Mouse (Mus musculus) intestine, embryonic 16.5 days (tissue): Measurements from ENCODE around the gene Anxa6. TPM values are rescaled to one million over a fixed set of nuclear protein-coding genes. Genes with fewer than 3 reads are reported as not detected.
"Not testable (repeated sequence)": the region's sequence is repeated elsewhere in the genome, so short reads cannot be mapped to it uniquely, and the experiment has no call there.

Source experiments
- ATAC-seq: fragments of 200-750 bp; cut with Nextera tagmentation; 2 replicates; pipeline ENCODE4 v1.8.0; 2017; ENCODE audit warnings: moderate TSS enrichment, moderate library complexity
- H3K27ac ChIP-seq: fragments of 300-500 bp; sonication (generic); 2 replicates; pipeline ENCODE4 v1.5.1; 2014; ENCODE audit warnings: mild to moderate bottlenecking, low read length
- H3K27me3 ChIP-seq: fragments of 300-500 bp; sonication (generic); replicated peaks from 2 replicates; pipeline ENCODE4 v1.6.1; 2014; ENCODE audit warnings: low read length, control low read depth, mixed read lengths; ENCODE audit not compliant: control insufficient read depth, insufficient read depth
- H3K36me3 ChIP-seq: fragments of 300-500 bp; sonication (generic); 2 replicates; pipeline ENCODE4 v1.6.1; 2014; ENCODE audit warnings: low read length, control low read depth; ENCODE audit not compliant: control insufficient read depth, insufficient read depth
- H3K4me1 ChIP-seq: fragments of 300-500 bp; sonication (generic); 2 replicates; pipeline ENCODE4 v1.6.1; 2014; ENCODE audit warnings: low read length, control low read depth, mixed read lengths; ENCODE audit not compliant: control insufficient read depth, insufficient read depth
- H3K4me2 ChIP-seq: fragments of 300-500 bp; sonication (generic); 2 replicates; pipeline ENCODE4 v1.6.1; 2014; ENCODE audit warnings: low read depth, low read length, control low read depth
- H3K4me3 ChIP-seq: fragments of 300-500 bp; sonication (generic); 2 replicates; pipeline ENCODE4 v1.5.1; 2014; ENCODE audit warnings: mild to moderate bottlenecking, low read length
- H3K9ac ChIP-seq: fragments of 300-500 bp; sonication (generic); 2 replicates; pipeline ENCODE4 v1.6.1; 2014; ENCODE audit warnings: low read depth, low read length
- H3K9me3 ChIP-seq: fragments of 300-500 bp; sonication (generic); 2 replicates; pipeline ENCODE4 v1.6.1; 2016; ENCODE audit warnings: low read length, control low read depth; ENCODE audit not compliant: control insufficient read depth
- WGBS: fragments of 180-500 bp; shearing (Covaris S2); extraction: QIAGEN DNeasy Blood & Tissue Kit; methylation state at CpG from one replicate; pipeline ENCODE4 v1.1.7; 2014; 5-methylcytosine and 5-hydroxymethylcytosine counted together
- polyA plus RNA-seq: library from polyadenylated mRNA; unstranded; fragments of >200 nt; fragmentation: Nextera tagmentation; extraction: Ambion mirVana; gene quantifications from 2 replicates; pipeline ENCODE4 v1.2.1, GENCODE M21; 2015

The Anxa6 gene
- polyA plus RNA-seq, 1 experiment from 2014 or later = 247 TPM

GRCm38 (mm10) chr11:54961921-54962320 is 71.3 kb downstream of the Anxa6 start:
- Histone ChIP-seq H3K27me3 (no peaks in the 10 kb centered on the region), H3K36me3 (no peaks in the 10 kb centered on the region), H3K9ac (peak overlapping the region; percentile 56; the same call in 1 of the 2 replicates), H3K4me1 (peaks cover 30% of the 10 kb centered on the region), H3K4me2 (peak overlapping the region; percentile 37), H3K9me3 (no peaks in the 10 kb centered on the region), H3K4me3 (0 out of 2 replicates have a peak overlapping the region, but pooled peaks have one; percentile 9), H3K27ac (peak overlapping the region; percentile 74; the same call in 1 of the 2 replicates)
- no peak for ATAC-seq
- whole genome bisulfite sequencing = 48% methylated on average over 3 of the region's 3 CpGs

- no peaks in the 10 kb centered on the region for H3K36me3 ChIP-seq
- peaks cover 30% of the 10 kb centered on the region for H3K4me1 ChIP-seq
- H3K27ac ChIP-seq = no peak overlapping the region; the same call in 1 of the 2 replicates
- 0 out of 2 replicates have a peak overlapping the region, but pooled peaks have one; percentile 56 for H3K9ac ChIP-seq
- no peak overlapping the region for H3K4me3 ChIP-seq
- H3K27me3 ChIP-seq = no peaks in the 10 kb centered on the region
- peak overlapping the region; percentile 37; the same call in 1 of the 2 replicates for H3K4me2 ChIP-seq
- ATAC-seq = no peak
- 72% methylated on average over 6 of the region's 6 CpGs for WGBS
- H3K9me3 ChIP-seq = no peaks in the 10 kb centered on the region
Observed at GRCm38 (mm10) chr11:54961164-54961850, 71.9 kb downstream of the Anxa6 start.

GRCm38 (mm10) chr11:54960251-54960650 is 73.0 kb downstream of the Anxa6 start:
- no peak for ATAC-seq
- Histone ChIP-seq H3K36me3 (no peaks in the 10 kb centered on the region), H3K27me3 (no peaks in the 10 kb centered on the region), H3K4me1 (peaks cover 33% of the 10 kb centered on the region), H3K9me3 (no peaks in the 10 kb centered on the region), H3K27ac (no peak overlapping the region), H3K4me3 (no peak overlapping the region), H3K4me2 (no peak overlapping the region), H3K9ac (no peak overlapping the region)
- 71% methylated on average over 6 of the region's 6 CpGs for WGBS

GRCm38 (mm10) chr11:54958571-54959073 is 74.6 kb downstream of the Anxa6 start:
- 38% methylated on average over 3 of the region's 3 CpGs for WGBS
- ATAC-seq = peak; percentile 61
- Histone ChIP-seq H3K27ac (peak overlapping the region; percentile 88), H3K27me3 (no peaks in the 10 kb centered on the region), H3K4me2 (peak overlapping the region; percentile 18; the same call in 1 of the 2 replicates), H3K36me3 (no peaks in the 10 kb centered on the region), H3K4me1 (peaks cover 41% of the 10 kb centered on the region), H3K9me3 (no peaks in the 10 kb centered on the region), H3K9ac (0 out of 2 replicates have a peak overlapping the region, but pooled peaks have one; percentile 30), H3K4me3 (no peak overlapping the region)

- not testable (repeated sequence) for H3K4me2 ChIP-seq, H3K9ac ChIP-seq, ATAC-seq, H3K4me3 ChIP-seq, H3K27ac ChIP-seq, H3K36me3 ChIP-seq, H3K27me3 ChIP-seq, H3K9me3 ChIP-seq
- 93% methylated on average over 3 of the region's 3 CpGs for WGBS
- peaks cover 43% of the 10 kb centered on the region for H3K4me1 ChIP-seq
Observed at GRCm38 (mm10) chr11:54957708-54958107, 75.5 kb downstream of the Anxa6 start.

- 0 out of 2 replicates have a peak, but pooled peaks cover 2% of the 10 kb centered on the region for H3K36me3 ChIP-seq
- no peak overlapping the region for H3K27ac ChIP-seq
- H3K4me2 ChIP-seq = no peak overlapping the region
- no peaks in the 10 kb centered on the region for H3K9me3 ChIP-seq
- no peak overlapping the region for H3K4me3 ChIP-seq
- ATAC-seq = no peak
- H3K9ac ChIP-seq = no peak overlapping the region
- no peaks in the 10 kb centered on the region for H3K27me3 ChIP-seq
- H3K4me1 ChIP-seq = peaks cover 42% of the 10 kb centered on the region
- WGBS = 66% methylated on average over 7 of the region's 7 CpGs
Observed at GRCm38 (mm10) chr11:54956912-54957311, 76.3 kb downstream of the Anxa6 start.

GRCm38 (mm10) chr11:54955735-54956480 is 77.3 kb downstream of the Anxa6 start:
- Histone ChIP-seq H3K36me3 (0 out of 2 replicates have a peak, but pooled peaks cover 3% of the 10 kb centered on the region), H3K27me3 (no peaks in the 10 kb centered on the region), H3K4me3 (peak overlapping the region; percentile 81), H3K27ac (peak overlapping the region; percentile 91), H3K4me1 (peaks cover 32% of the 10 kb centered on the region), H3K9ac (peak overlapping the region; percentile 88), H3K4me2 (peak overlapping the region; percentile 71), H3K9me3 (no peaks in the 10 kb centered on the region)
- under 1% methylated on average over 59 of the region's 59 CpGs for WGBS
- ATAC-seq = peak; percentile 94

- H3K9ac ChIP-seq = peak overlapping the region; percentile 88
- peaks cover 32% of the 10 kb centered on the region for H3K4me1 ChIP-seq
- not testable (repeated sequence) for ATAC-seq, H3K36me3 ChIP-seq, H3K27me3 ChIP-seq, H3K9me3 ChIP-seq
- peak overlapping the region; percentile 59 for H3K4me2 ChIP-seq
- WGBS = 38% methylated on average over 10 of the region's 10 CpGs
- H3K27ac ChIP-seq = peak overlapping the region; percentile 91
- H3K4me3 ChIP-seq = peak overlapping the region; percentile 81
Observed at GRCm38 (mm10) chr11:54955400-54955734, 77.9 kb downstream of the Anxa6 start.

- Histone ChIP-seq H3K4me2 (peak overlapping the region; percentile 59), H3K4me3 (0 out of 2 replicates have a peak overlapping the region, but pooled peaks have one; percentile 81), H3K9ac (no peak overlapping the region)
Observed at GRCm38 (mm10) chr11:54954716-54955115, 78.5 kb downstream of the Anxa6 start.

More at GRCm38 (mm10) chr11:54954716-54955115, 78.5 kb downstream of the Anxa6 start:
- no peaks in the 10 kb centered on the region for H3K27me3 ChIP-seq
- no peak for ATAC-seq
- no peaks in the 10 kb centered on the region for H3K9me3 ChIP-seq
- no peak overlapping the region for H3K27ac ChIP-seq
- 83% methylated on average over 8 of the region's 8 CpGs for WGBS
- H3K4me1 ChIP-seq = peaks cover 32% of the 10 kb centered on the region
- 0 out of 2 replicates have a peak, but pooled peaks cover 3% of the 10 kb centered on the region for H3K36me3 ChIP-seq
